Mouse (Mus musculus): ENCODE measurements at regions not wholly inside any gene's neighbourhood (a gene's known extent, or its start where the extent isn't known, plus 50 kb on each side); places are given as distances from the start of the nearest gene placed in this dataset.

DNA sequence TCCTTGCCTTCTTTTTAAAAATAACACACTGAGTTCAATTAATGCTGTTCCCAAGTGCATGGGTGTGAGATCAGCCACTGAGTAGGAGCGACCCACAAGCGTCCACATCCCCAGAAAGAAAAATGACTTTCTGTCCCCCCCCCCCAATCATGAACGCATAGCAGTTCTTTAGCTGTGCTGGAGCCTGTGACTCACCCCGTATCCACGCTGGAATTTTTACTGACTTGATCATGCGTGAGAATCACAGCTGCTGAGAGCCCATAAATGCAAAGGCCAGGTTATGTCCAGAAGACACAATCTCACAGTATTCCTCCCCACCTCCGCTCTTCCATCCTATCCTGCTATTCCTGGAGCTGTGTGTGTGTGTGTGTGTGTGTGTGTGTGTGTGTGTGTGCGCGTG lies 53.3 kb downstream of the Fos start:
- H3K4me1 ChIP-seq (ENCODE audit: insufficient read depth, low read length): no peaks in the 10 kb centered on the region
- H3K27me3 ChIP-seq (ENCODE audit: insufficient read depth, low read length): no peaks in the 10 kb centered on the region
- no peak overlapping the region for H3K4me3 ChIP-seq (ENCODE audit: low read depth, low read length)
- H3K9ac ChIP-seq (replicated peaks; ENCODE audit: low read length, poor library complexity, severe bottlenecking): no peak overlapping the region
- no peaks in the 10 kb centered on the region for H3K36me3 ChIP-seq (ENCODE audit: insufficient read depth, low read length)
- TF ChIP-seq CTCF (IDR thresholded peaks at IDR 0.05): no peak
- ATAC-seq (ENCODE audit: low FRiP score) (no peak), DNase-seq (ENCODE audit: low spot score) (no peak)
- H3K4me2 ChIP-seq (ENCODE audit: low read depth, low read length, poor library complexity, severe bottlenecking): no peak overlapping the region
- WGBS: 88% methylated on average over 9 of the region's 9 CpGs
- no peaks in the 10 kb centered on the region for H3K9me3 ChIP-seq (ENCODE audit: low read length)
- no peak overlapping the region for H3K27ac ChIP-seq (ENCODE audit: low read depth, low read length)

DNA sequence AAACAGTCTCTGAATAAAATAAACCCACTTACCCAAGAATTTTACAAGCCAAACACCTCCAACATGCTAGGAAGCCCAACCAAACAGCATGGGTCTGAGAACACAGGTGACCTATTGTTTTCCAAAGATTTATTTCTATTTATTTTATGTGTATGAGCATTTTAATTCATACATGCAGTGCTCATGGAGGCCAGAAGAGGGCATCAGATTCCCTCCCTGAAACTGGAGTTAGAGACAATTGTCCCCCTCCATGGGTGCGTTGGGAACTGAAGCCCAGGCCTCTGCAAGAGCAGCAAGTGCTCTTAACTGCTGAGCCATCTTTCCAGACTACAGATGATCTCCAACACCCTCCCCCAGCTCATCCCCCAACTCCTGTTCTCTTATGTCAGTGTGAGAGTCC lies 57.9 kb downstream of the Fos start:
- Histone ChIP-seq H3K36me3 (ENCODE audit: insufficient read depth, low read length) (no peaks in the 10 kb centered on the region), H3K9me3 (ENCODE audit: low read length) (no peaks in the 10 kb centered on the region), H3K4me2 (ENCODE audit: low read depth, low read length, poor library complexity, severe bottlenecking) (no peak overlapping the region), H3K9ac (replicated peaks; ENCODE audit: low read length, poor library complexity, severe bottlenecking) (no peak overlapping the region), H3K27me3 (ENCODE audit: insufficient read depth, low read length) (no peaks in the 10 kb centered on the region), H3K4me1 (ENCODE audit: insufficient read depth, low read length) (no peaks in the 10 kb centered on the region), H3K27ac (ENCODE audit: low read depth, low read length) (no peak overlapping the region), H3K4me3 (ENCODE audit: low read depth, low read length) (no peak overlapping the region)
- TF ChIP-seq CTCF (IDR thresholded peaks at IDR 0.05): peak; percentile 30
- DNase-seq (ENCODE audit: low spot score) (no peak), ATAC-seq (ENCODE audit: low FRiP score) (no peak)
- WGBS: 81% methylated on average over 1 of the region's 1 CpGs

DNA sequence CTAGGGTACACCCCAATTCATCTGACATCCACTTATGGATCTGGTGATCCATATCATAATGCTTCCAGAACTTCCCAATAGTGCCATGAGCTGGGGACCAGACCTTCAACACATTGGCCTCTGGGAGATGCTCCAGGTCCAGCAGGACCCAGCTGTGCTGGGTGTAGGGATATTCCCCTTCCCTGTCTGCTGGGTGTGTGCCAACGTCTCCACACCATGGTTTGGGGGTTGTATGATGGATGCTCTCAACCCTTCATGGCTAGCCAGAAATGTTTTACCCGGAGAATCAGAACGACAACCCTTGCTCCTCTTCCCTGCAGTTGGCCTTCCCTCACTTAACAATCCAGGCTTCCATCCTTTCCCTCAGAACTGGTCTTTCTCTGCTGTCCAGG lies 58.5 kb downstream of the Fos start:
- H3K27ac ChIP-seq (ENCODE audit: low read depth, low read length): no peak overlapping the region
- H3K4me2 ChIP-seq (ENCODE audit: low read depth, low read length, poor library complexity, severe bottlenecking): no peak overlapping the region
- TF ChIP-seq CTCF (IDR thresholded peaks at IDR 0.05): no peak
- no peaks in the 10 kb centered on the region for H3K4me1 ChIP-seq (ENCODE audit: insufficient read depth, low read length)
- no peak overlapping the region for H3K9ac ChIP-seq (replicated peaks; ENCODE audit: low read length, poor library complexity, severe bottlenecking)
- DNase-seq (ENCODE audit: low spot score): no peak
- H3K36me3 ChIP-seq (ENCODE audit: insufficient read depth, low read length): no peaks in the 10 kb centered on the region
- no peaks in the 10 kb centered on the region for H3K27me3 ChIP-seq (ENCODE audit: insufficient read depth, low read length)
- H3K9me3 ChIP-seq (ENCODE audit: low read length): no peaks in the 10 kb centered on the region
- no peak for ATAC-seq (ENCODE audit: low FRiP score)
- H3K4me3 ChIP-seq (ENCODE audit: low read depth, low read length): no peak overlapping the region
- WGBS: 83% methylated on average over 3 of the region's 3 CpGs

DNA sequence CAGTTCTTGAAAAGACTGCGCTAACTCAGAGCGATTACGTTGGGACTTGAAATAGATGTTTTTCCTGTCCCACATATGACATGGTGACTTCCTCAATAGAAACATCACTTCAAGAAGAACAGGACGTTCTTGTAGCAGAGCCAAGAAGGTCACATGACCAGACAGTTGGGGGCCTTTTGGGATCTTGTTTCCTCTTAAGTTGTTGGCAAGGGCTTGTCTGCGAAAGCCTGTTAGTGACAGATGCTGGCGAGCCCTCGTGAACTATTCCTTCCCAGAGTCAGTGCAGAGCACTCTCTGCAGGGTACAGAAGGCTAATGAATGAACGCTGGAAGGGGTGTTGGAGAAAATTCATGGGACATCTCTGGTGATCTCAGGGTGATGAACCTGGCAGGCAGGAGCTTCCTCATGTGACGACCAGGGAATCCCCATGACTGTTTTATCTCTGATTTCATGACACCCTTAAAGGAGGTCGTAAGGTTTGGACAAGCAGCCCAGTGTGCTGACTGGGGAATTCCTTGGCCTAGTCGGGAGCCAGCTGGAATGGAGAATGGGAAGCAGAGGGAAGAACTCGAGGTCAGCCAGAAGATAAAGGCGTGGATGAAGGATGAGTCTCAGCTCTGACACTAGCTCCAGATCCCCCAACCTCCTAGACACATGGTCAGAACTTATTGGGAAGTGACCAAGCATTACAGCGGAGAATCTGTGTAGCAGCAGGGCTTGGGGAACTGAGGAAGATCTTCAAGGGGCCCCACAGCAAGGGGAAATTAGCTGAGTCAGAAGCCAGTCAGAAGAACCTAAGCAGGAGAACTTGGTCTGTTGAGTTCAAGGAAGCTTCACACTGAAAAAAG lies 59.1 kb downstream of the Fos start:
- no peaks in the 10 kb centered on the region for H3K27me3 ChIP-seq (ENCODE audit: insufficient read depth, low read length)
- DNase-seq (ENCODE audit: low spot score) (peak; percentile 85), ATAC-seq (ENCODE audit: low FRiP score) (no peak)
- no peak overlapping the region for H3K4me3 ChIP-seq (ENCODE audit: low read depth, low read length)
- 75% methylated on average over 14 of the region's 14 CpGs for WGBS
- H3K27ac ChIP-seq (ENCODE audit: low read depth, low read length): no peak overlapping the region
- H3K4me2 ChIP-seq (ENCODE audit: low read depth, low read length, poor library complexity, severe bottlenecking): no peak overlapping the region
- no peak overlapping the region for H3K9ac ChIP-seq (replicated peaks; ENCODE audit: low read length, poor library complexity, severe bottlenecking)
- H3K9me3 ChIP-seq (ENCODE audit: low read length): no peaks in the 10 kb centered on the region
- H3K36me3 ChIP-seq (ENCODE audit: insufficient read depth, low read length): no peaks in the 10 kb centered on the region
- TF ChIP-seq CTCF (IDR thresholded peaks at IDR 0.05): no peak
- H3K4me1 ChIP-seq (ENCODE audit: insufficient read depth, low read length): no peaks in the 10 kb centered on the region

DNA sequence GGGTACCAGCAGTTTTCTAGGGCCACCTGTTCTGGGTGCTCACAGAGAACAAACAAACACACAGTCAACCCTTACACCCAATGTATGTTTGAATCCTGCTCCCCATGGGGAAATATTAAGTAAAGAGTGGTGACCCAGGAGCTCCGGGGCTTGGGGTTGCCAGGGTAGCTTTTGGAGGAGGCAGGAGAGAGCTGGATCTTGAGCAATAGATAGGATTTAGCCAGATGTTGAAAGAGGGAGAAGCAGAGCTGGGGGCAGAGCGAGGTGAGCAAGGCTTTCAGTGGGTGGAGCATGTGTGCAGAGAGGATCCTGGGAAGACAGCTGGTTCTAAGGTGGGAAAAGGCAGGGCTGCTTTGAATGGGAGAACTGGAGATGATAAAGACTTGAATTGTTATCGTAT lies 59.9 kb downstream of the Fos start:
- no peak for TF ChIP-seq CTCF (IDR thresholded peaks at IDR 0.05)
- no peak for ATAC-seq (ENCODE audit: low FRiP score)
- no peak for DNase-seq (ENCODE audit: low spot score)
- Histone ChIP-seq H3K4me3 (ENCODE audit: low read depth, low read length) (no peak overlapping the region), H3K27ac (ENCODE audit: low read depth, low read length) (no peak overlapping the region), H3K4me2 (ENCODE audit: low read depth, low read length, poor library complexity, severe bottlenecking) (no peak overlapping the region), H3K4me1 (ENCODE audit: insufficient read depth, low read length) (no peaks in the 10 kb centered on the region), H3K9ac (replicated peaks; ENCODE audit: low read length, poor library complexity, severe bottlenecking) (no peak overlapping the region), H3K9me3 (ENCODE audit: low read length) (no peaks in the 10 kb centered on the region), H3K27me3 (ENCODE audit: insufficient read depth, low read length) (no peaks in the 10 kb centered on the region), H3K36me3 (ENCODE audit: insufficient read depth, low read length) (no peaks in the 10 kb centered on the region)
- WGBS: 80% methylated on average over 3 of the region's 3 CpGs

DNA sequence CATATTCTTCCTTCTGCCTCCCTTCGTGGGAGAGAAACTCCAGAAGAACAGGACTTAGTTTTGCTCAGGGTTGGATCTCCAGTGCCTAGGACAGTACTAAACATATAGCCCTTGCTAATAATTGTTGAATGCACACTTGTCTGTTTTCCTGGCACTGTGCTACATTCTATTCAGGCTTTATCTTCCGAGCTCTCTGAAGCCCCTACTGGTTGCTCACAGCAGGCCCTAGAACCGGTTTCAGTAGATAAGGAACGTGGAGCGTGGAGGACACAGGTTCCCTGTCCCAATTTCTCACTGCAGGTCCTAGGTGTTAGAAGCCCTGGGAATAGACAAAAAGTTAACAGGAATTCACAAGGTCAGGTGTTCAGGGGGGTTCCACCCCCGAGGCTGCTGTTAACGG lies 59.4 kb upstream of the Jdp2 start:
- DNase-seq (ENCODE audit: low spot score) (no peak), ATAC-seq (ENCODE audit: low FRiP score) (no peak)
- H3K4me1 ChIP-seq (ENCODE audit: insufficient read depth, low read length): no peaks in the 10 kb centered on the region

More for the DNA sequence above, 59.4 kb upstream of the Jdp2 start:
- no peak overlapping the region for H3K4me2 ChIP-seq (ENCODE audit: low read depth, low read length, poor library complexity, severe bottlenecking)
- H3K27ac ChIP-seq (ENCODE audit: low read depth, low read length): no peak overlapping the region
- no peaks in the 10 kb centered on the region for H3K27me3 ChIP-seq (ENCODE audit: insufficient read depth, low read length)
- H3K36me3 ChIP-seq (ENCODE audit: insufficient read depth, low read length): no peaks in the 10 kb centered on the region
- TF ChIP-seq CTCF (IDR thresholded peaks at IDR 0.05): peak; percentile 32; the same call in 1 of the 2 replicates
- WGBS: 49% methylated on average over 7 of the region's 7 CpGs
- no peak overlapping the region for H3K9ac ChIP-seq (replicated peaks; ENCODE audit: low read length, poor library complexity, severe bottlenecking)
- no peak overlapping the region for H3K4me3 ChIP-seq (ENCODE audit: low read depth, low read length)
- no peaks in the 10 kb centered on the region for H3K9me3 ChIP-seq (ENCODE audit: low read length)
